Mouse (Mus musculus): ENCODE measurements around the gene Ppp2r5d.

GRCm38 (mm10) chr17:46741305-46741704 lies 36.4 kb upstream of the Ppp2r5d start:
- TF ChIP-seq POLR2A (IDR thresholded peaks at IDR 0.05; ENCODE audit: control insufficient read depth, low read depth, low read length) (no peak), CTCF (IDR thresholded peaks at IDR 0.05; ENCODE audit: control insufficient read depth, insufficient read depth, insufficient replicate concordance, low read depth, low read length) (no peak)
